Mouse (Mus musculus) hindbrain, postnatal 0 days (tissue): ENCODE results near the gene Mkrn3. TPM values are rescaled to one million over a fixed set of nuclear protein-coding genes. Genes with fewer than 3 reads are reported as not detected.

Experiments
- ATAC-seq: fragments of 200-750 bp; cut with Nextera tagmentation; 2 replicates; pipeline ENCODE4 v1.8.0; 2017; ENCODE audit warnings: mild to moderate bottlenecking, moderate TSS enrichment, moderate library complexity
- DNase-seq: peaks from one replicate; pipeline ENCODE4 v3.0.0-alpha.2; 2015; ENCODE audit warnings: low spot score
- H3K27ac ChIP-seq: fragments of 300-500 bp; sonication (generic); 2 replicates; pipeline ENCODE4 v1.5.1; 2014; ENCODE audit warnings: mild to moderate bottlenecking
- H3K27me3 ChIP-seq: fragments of 300-500 bp; sonication (generic); 2 replicates; pipeline ENCODE4 v1.6.1; 2014; ENCODE audit warnings: low read length, mixed read lengths; ENCODE audit not compliant: insufficient read depth
- H3K36me3 ChIP-seq: fragments of 300-500 bp; sonication (generic); 2 replicates; pipeline ENCODE4 v1.6.1; 2014; ENCODE audit warnings: low read length, mixed read lengths; ENCODE audit not compliant: insufficient read depth
- H3K4me1 ChIP-seq: fragments of 300-500 bp; sonication (generic); 2 replicates; pipeline ENCODE4 v1.6.1; 2014; ENCODE audit warnings: antibody characterized with exemption, low read length, mixed read lengths; ENCODE audit not compliant: insufficient read depth
- H3K4me2 ChIP-seq: fragments of 300-500 bp; sonication (generic); 2 replicates; pipeline ENCODE4 v1.6.1; 2014; ENCODE audit warnings: low read depth, mild to moderate bottlenecking, low read length, moderate library complexity, mixed read lengths
- H3K4me3 ChIP-seq: fragments of 300-500 bp; sonication (generic); 2 replicates; pipeline ENCODE4 v1.5.1; 2014; ENCODE audit warnings: low read length
- H3K9ac ChIP-seq: fragments of 300-500 bp; sonication (generic); replicated peaks from 2 replicates; pipeline ENCODE4 v1.6.1; 2014; ENCODE audit warnings: mild to moderate bottlenecking, low read length, moderate library complexity, mixed read lengths
- H3K9me3 ChIP-seq: fragments of 300-500 bp; sonication (generic); 2 replicates; pipeline ENCODE4 v1.6.1; 2016; ENCODE audit warnings: low read length, mixed read lengths
- CTCF ChIP-seq: IDR thresholded peaks from 2 replicates; pipeline ENCODE4 v1.5.1; 2016; ENCODE audit warnings: antibody characterized with exemption, control low read depth, low read depth
- WGBS: fragments of 180-500 bp; shearing (Covaris S2); extraction: QIAGEN DNeasy Blood & Tissue Kit; methylation state at CpG from one replicate; pipeline ENCODE4 v1.1.7; 2014; 5-methylcytosine and 5-hydroxymethylcytosine counted together
- polyA plus RNA-seq: library from polyadenylated mRNA; unstranded; fragments of >200 nt; fragmentation: Nextera tagmentation; extraction: Ambion mirVana; gene quantifications from 2 replicates; pipeline ENCODE4 v1.2.1, GENCODE M21; 2015
- total RNA-seq: library from RNA; depleted of rRNA; stranded (reverse); fragments of >200 nt; gene quantifications from 2 replicates; pipeline ENCODE4 v1.2.3, GENCODE M21; 2014; rRNA removed

The Mkrn3 gene
- total RNA-seq = 36.5 and 37.8 TPM in 2 replicates
- polyA plus RNA-seq = 27.0 and 27.8 TPM in 2 replicates

GRCm38 (mm10) chr7:62419493-62420360 is at the start of gene Mkrn3:
Mkrn3 (minus strand) TSS chr7:62420139.
- Histone ChIP-seq H3K4me2 (peak within 1 kb of the TSS; percentile 60), H3K9ac (peak within 1 kb of the TSS; percentile 80), H3K4me3 (peak within 1 kb of the TSS; percentile 72), H3K4me1 (no peaks in the 10 kb centered on the region), H3K27me3 (no peaks in the 10 kb centered on the region), H3K36me3 (no peaks in the 10 kb centered on the region), H3K27ac (peak within 1 kb of the TSS; percentile 90), H3K9me3 (0 out of 2 replicates have a peak, but pooled peaks cover 4% of the 10 kb centered on the region)
- TF ChIP-seq CTCF = no peak
- 28% methylated on average over 49 of the region's 49 CpGs for WGBS
- ATAC-seq (peak; percentile 95), DNase-seq (peak; percentile 94)

GRCm38 (mm10) chr7:62463878-62464755 is 44.2 kb upstream of the Mkrn3 start, which contains the start of gene Peg12:
Peg12 (minus strand) TSS chr7:62464510.
- Histone ChIP-seq H3K27ac (peak within 1 kb of the TSS; percentile 67), H3K9ac (peak within 1 kb of the TSS; percentile 57), H3K4me2 (peak within 1 kb of the TSS; percentile 70), H3K4me1 (no peaks in the 10 kb centered on the region), H3K27me3 (no peaks in the 10 kb centered on the region), H3K4me3 (peak within 1 kb of the TSS; percentile 50), H3K9me3 (peaks cover 2% of the 10 kb centered on the region; the same call in 1 of the 2 replicates), H3K36me3 (no peaks in the 10 kb centered on the region)
- DNase-seq (peak; percentile 71), ATAC-seq (peak; percentile 85)
- TF ChIP-seq CTCF = peak; percentile 61
- 28% methylated on average over 73 of the region's 82 CpGs for WGBS

DNA sequence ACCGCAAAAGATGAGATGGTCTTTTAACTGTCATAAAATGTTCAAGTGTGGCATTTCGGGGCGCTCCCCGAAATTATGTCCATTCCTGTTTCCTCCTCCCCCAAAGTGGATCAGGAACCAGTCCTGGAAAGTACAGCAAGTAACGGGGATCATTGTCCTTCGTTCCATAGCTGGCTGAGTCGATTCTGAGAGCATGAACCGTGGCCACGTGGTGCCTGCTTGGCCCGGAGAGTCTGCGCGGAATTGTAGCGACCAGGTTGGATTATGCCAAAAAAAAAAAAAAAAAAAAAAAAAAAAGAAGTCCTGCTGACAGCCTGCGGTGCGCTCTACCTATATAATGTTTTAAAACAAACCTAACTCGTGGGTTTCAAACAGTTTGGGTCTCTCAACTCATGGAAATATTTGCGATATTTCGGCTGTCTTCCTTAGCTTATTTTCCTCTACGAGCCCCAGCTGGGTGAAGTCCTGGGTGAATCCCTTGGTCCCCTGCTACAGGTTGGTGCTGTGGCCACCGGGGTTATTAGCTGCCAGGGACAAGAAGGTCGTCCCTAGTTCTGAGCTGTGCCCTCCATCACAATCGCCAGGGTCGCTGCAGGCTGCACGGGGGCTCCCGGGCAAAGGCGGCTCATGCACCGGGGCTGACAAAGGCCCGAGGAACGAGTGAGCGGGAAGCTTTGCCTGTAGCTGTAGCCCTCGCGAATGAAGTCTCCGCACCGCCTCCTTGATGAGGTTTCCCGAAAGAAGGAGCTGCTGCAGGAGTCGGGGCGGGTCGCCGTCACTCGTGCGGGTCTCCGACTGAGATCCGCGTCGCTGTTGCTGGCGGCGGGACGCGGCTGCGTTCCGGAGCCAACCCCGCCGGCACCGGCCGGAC is 43.3 kb upstream of the Mkrn3 start:
- TF ChIP-seq CTCF = no peak

GRCm38 (mm10) chr7:62462229-62463006 is 42.5 kb upstream of the Mkrn3 start:
- TF ChIP-seq CTCF = no peak
- no peaks in the 10 kb centered on the region for H3K27me3 ChIP-seq
- DNase-seq (peak; percentile 6), ATAC-seq (peak; percentile 44)
- 32% methylated on average over 13 of the region's 13 CpGs for WGBS
- H3K36me3 ChIP-seq = no peaks in the 10 kb centered on the region
- H3K4me1 ChIP-seq = no peaks in the 10 kb centered on the region
- no peak overlapping the region; the same call in 1 of the 2 replicates for H3K9ac ChIP-seq
- peaks cover 2% of the 10 kb centered on the region; the same call in 1 of the 2 replicates for H3K9me3 ChIP-seq
- peak overlapping the region; percentile 70 for H3K4me2 ChIP-seq
- H3K27ac ChIP-seq = 0 out of 2 replicates have a peak overlapping the region, but pooled peaks have one; percentile 3
- H3K4me3 ChIP-seq = peak overlapping the region; percentile 50

More for the DNA sequence above, 43.3 kb upstream of the Mkrn3 start:
- Histone ChIP-seq H3K9me3 (peaks cover 2% of the 10 kb centered on the region; the same call in 1 of the 2 replicates), H3K27me3 (no peaks in the 10 kb centered on the region), H3K27ac (peak overlapping the region; percentile 67), H3K9ac (peak overlapping the region; percentile 57), H3K4me2 (peak overlapping the region; percentile 70), H3K4me3 (peak overlapping the region; percentile 50), H3K36me3 (no peaks in the 10 kb centered on the region), H3K4me1 (no peaks in the 10 kb centered on the region)
- DNase-seq (peak; percentile 43), ATAC-seq (peak; percentile 36)
- WGBS = 36% methylated on average over 55 of the region's 55 CpGs

- Histone ChIP-seq H3K4me1 (no peaks in the 10 kb centered on the region), H3K9me3 (0 out of 2 replicates have a peak, but pooled peaks cover 5% of the 10 kb centered on the region), H3K4me2 (no peak overlapping the region), H3K9ac (no peak overlapping the region), H3K4me3 (no peak overlapping the region), H3K36me3 (no peaks in the 10 kb centered on the region), H3K27me3 (no peaks in the 10 kb centered on the region), H3K27ac (no peak overlapping the region)
- WGBS = 19% methylated on average over 2 of the region's 2 CpGs
- ATAC-seq (no peak), DNase-seq (no peak)
- TF ChIP-seq CTCF = no peak
These were observed 32.4 kb upstream of the Mkrn3 start for GRCm38 (mm10) chr7:62452353-62452752.
